Mouse (Mus musculus): ENCODE results near the gene Vmn2r62.
"Not testable (repeated sequence)": the region's sequence is repeated elsewhere in the genome, so short reads cannot be mapped to it uniquely, and the experiment has no call there.

Gene Vmn2r62

GRCm38 (mm10) chr7:42793425-42793824, at the start of gene Vmn2r62:
Vmn2r62 (minus strand) TSS chr7:42793525.
- not testable (repeated sequence) for DNase-seq

GRCm38 (mm10) chr7:42838366-42838765, 45.0 kb upstream of the Vmn2r62 start:
- DNase-seq: not testable (repeated sequence)

- no peak for DNase-seq
Measured at GRCm38 (mm10) chr7:42832221-42832620, 38.9 kb upstream of the Vmn2r62 start.

- DNase-seq: no peak
Measured at GRCm38 (mm10) chr7:42749836-42750235, 43.5 kb downstream of the Vmn2r62 start.

- no peak for DNase-seq
Measured at GRCm38 (mm10) chr7:42738536-42739210, 54.7 kb downstream of the Vmn2r62 start.

- DNase-seq: not testable (repeated sequence)
Measured at GRCm38 (mm10) chr7:42726917-42727316, 66.4 kb downstream of the Vmn2r62 start, which contains the start of gene Gm17067. Gm17067 (minus strand) TSS chr7:42727017.
